Mouse (Mus musculus) heart, embryonic 11.5 days (tissue): ENCODE data around the gene Arhgap17. TPM values are rescaled to one million over a fixed set of nuclear protein-coding genes. Genes with fewer than 3 reads are reported as not detected.

Source experiments
- ATAC-seq: fragments of 200-750 bp; cut with Nextera tagmentation; replicated peaks from 2 replicates; pipeline ENCODE4 v1.8.0; 2017; ENCODE audit warnings: moderate library complexity; ENCODE audit not compliant: insufficient number of reproducible peaks, low FRiP score, low TSS enrichment
- H3K27ac ChIP-seq: fragments of 300-500 bp; sonication (generic); 2 replicates; pipeline ENCODE4 v1.5.1; 2014; ENCODE audit warnings: mild to moderate bottlenecking, low read depth, low read length
- H3K27me3 ChIP-seq: fragments of 300-500 bp; sonication (generic); 2 replicates; pipeline ENCODE4 v1.6.1; 2014; ENCODE audit warnings: mild to moderate bottlenecking, low read length, mixed read lengths; ENCODE audit not compliant: control insufficient read depth, insufficient read depth
- H3K36me3 ChIP-seq: fragments of 300-500 bp; sonication (generic); 2 replicates; pipeline ENCODE4 v1.6.1; 2014; ENCODE audit warnings: mild to moderate bottlenecking, low read length, moderate library complexity, mixed read lengths; ENCODE audit not compliant: control insufficient read depth, insufficient read depth
- H3K4me1 ChIP-seq: fragments of 300-500 bp; sonication (generic); 2 replicates; pipeline ENCODE4 v1.6.1; 2014; ENCODE audit warnings: low read length; ENCODE audit not compliant: control insufficient read depth, insufficient read depth
- H3K4me2 ChIP-seq: fragments of 300-500 bp; sonication (generic); 2 replicates; pipeline ENCODE4 v1.6.1; 2014; ENCODE audit warnings: mild to moderate bottlenecking, moderate library complexity
- H3K4me3 ChIP-seq: fragments of 300-500 bp; sonication (generic); 2 replicates; pipeline ENCODE4 v1.5.1; 2014; ENCODE audit warnings: low read depth, low read length
- H3K9ac ChIP-seq: fragments of 300-500 bp; sonication (generic); 2 replicates; pipeline ENCODE4 v1.6.1; 2014; ENCODE audit warnings: mild to moderate bottlenecking, low read depth, low read length, moderate library complexity
- H3K9me3 ChIP-seq: fragments of 300-500 bp; sonication (generic); replicated peaks from 2 replicates; pipeline ENCODE4 v1.6.1; 2016; ENCODE audit warnings: low read length; ENCODE audit not compliant: control insufficient read depth
- WGBS: fragments of 180-500 bp; shearing (Covaris S2); extraction: QIAGEN DNeasy Blood & Tissue Kit; methylation state at CpG from one replicate; pipeline ENCODE4 v1.1.7; 2014; ENCODE audit not compliant: insufficient replicate concordance; 5-methylcytosine and 5-hydroxymethylcytosine counted together
- polyA plus RNA-seq: library from polyadenylated mRNA; unstranded; fragments of >200 nt; fragmentation: Nextera tagmentation; extraction: Ambion mirVana; gene quantifications from 2 replicates; pipeline ENCODE4 v1.2.1, GENCODE M21; 2014

The Arhgap17 gene
- polyA plus RNA-seq, 1 experiment from 2014 or later, result 21.1 TPM

DNA sequence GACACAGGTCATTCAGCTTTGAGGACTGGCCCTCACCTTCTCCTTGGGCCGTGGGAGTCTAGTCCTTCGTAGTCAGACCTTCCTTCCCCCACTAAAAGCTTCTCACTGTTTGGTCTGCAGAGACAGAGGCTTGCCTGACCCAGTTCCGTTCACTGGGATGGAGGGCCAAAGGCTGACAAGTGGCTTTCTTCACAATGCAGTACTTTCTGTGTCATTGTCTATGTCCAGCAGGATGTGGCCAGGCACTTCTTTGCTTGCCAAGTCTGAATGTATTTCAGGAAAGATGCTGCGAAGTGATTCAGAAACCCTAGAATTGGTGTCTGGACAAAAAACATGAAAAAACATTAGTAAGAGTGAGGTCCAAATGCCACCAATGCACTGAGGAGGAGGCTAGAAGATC, 89.9 kb downstream of the Arhgap17 start:
- no peak overlapping the region for H3K9ac ChIP-seq
- no peak overlapping the region for H3K4me2 ChIP-seq
- no peak overlapping the region for H3K4me3 ChIP-seq
- no peak for ATAC-seq
- H3K27me3 ChIP-seq, result no peaks in the 10 kb centered on the region
- 94% methylated on average over 4 of the region's 4 CpGs for WGBS
- H3K4me1 ChIP-seq, result no peaks in the 10 kb centered on the region
- H3K9me3 ChIP-seq, result no peaks in the 10 kb centered on the region
- no peak overlapping the region for H3K27ac ChIP-seq
- peaks cover 5% of the 10 kb centered on the region for H3K36me3 ChIP-seq

DNA sequence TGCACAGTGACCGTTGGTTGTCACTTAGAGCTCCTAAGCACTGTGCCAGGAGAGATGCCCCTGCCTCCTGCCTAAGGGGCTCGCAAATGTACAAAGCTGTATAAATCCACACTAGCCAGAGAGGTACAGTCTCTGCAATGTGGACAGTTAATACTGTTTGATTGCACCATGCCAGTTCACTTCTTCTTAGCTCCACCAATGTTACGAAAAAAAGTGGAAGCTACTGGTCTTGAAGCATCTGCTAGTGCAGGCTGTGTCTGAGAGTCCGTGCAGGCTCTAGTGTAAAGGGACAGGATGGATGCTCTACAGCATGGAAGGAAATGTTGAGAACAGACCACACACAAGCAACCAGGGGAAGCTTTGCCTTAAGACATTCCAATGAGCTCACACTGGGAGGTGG, 93.1 kb downstream of the Arhgap17 start:
- Histone ChIP-seq H3K27me3 (no peaks in the 10 kb centered on the region), H3K4me2 (no peak overlapping the region), H3K36me3 (peaks cover 5% of the 10 kb centered on the region), H3K9ac (no peak overlapping the region), H3K27ac (no peak overlapping the region), H3K9me3 (no peaks in the 10 kb centered on the region), H3K4me1 (0 out of 2 replicates have a peak, but pooled peaks cover 3% of the 10 kb centered on the region), H3K4me3 (no peak overlapping the region)
- no peak for ATAC-seq
- 88% methylated on average over 4 of the region's 4 CpGs for WGBS

DNA sequence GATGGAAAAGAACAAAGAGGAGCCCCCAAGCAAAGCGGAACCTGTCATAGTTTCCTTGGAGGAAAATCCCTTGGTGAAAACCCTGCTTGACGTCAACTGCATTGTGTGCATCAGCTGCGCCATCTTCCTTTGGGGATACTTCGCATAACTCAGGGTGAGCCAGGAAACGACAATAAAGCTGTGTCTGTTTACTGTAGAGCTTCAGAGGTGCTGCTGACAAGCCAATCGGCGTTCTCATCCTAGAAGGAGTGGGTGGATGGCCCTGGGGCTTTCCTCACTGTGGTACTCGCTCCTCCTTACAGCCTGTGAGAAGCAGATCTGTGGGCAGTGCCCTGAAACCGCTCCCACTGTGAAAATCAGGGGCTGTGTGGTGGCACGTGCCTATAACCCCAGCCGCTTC, 96.7 kb downstream of the Arhgap17 start:
- H3K4me1 ChIP-seq, result 0 out of 2 replicates have a peak, but pooled peaks cover 3% of the 10 kb centered on the region
- H3K4me3 ChIP-seq, result no peak overlapping the region
- H3K27me3 ChIP-seq, result no peaks in the 10 kb centered on the region
- H3K9me3 ChIP-seq, result no peaks in the 10 kb centered on the region
- ATAC-seq, result no peak
- no peak overlapping the region for H3K4me2 ChIP-seq
- no peak overlapping the region for H3K9ac ChIP-seq
- H3K36me3 ChIP-seq, result no peaks in the 10 kb centered on the region
- 53% methylated on average over 11 of the region's 11 CpGs for WGBS
- H3K27ac ChIP-seq, result no peak overlapping the region

DNA sequence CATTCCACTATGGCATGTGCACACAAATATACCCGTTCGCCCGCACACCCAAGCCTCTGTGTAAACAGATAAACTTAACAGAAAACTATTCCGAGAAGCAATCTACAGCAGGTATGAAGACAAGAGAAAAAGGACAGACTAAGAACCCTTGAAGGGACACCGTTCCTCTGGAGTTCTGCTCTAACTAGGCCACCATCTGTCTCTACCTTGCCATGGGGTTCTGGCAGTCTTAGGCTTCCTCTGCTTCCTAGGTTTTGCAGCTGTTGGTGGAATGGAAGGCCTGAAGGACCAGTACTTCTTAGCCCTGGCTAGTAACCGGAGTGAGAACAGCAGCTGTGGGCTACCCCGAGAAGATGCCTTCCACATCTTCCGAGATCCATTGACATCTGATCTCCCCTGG, 111.6 kb downstream of the Arhgap17 start:
- no peak overlapping the region for H3K27ac ChIP-seq
- 62% methylated on average over 8 of the region's 8 CpGs for WGBS
- ATAC-seq, result no peak
- H3K4me1 ChIP-seq, result 0 out of 2 replicates have a peak, but pooled peaks cover 6% of the 10 kb centered on the region
- H3K9me3 ChIP-seq, result no peaks in the 10 kb centered on the region
- no peaks in the 10 kb centered on the region for H3K36me3 ChIP-seq
- no peak overlapping the region for H3K4me3 ChIP-seq
- H3K9ac ChIP-seq, result no peak overlapping the region
- H3K27me3 ChIP-seq, result no peaks in the 10 kb centered on the region
- no peak overlapping the region for H3K4me2 ChIP-seq

DNA sequence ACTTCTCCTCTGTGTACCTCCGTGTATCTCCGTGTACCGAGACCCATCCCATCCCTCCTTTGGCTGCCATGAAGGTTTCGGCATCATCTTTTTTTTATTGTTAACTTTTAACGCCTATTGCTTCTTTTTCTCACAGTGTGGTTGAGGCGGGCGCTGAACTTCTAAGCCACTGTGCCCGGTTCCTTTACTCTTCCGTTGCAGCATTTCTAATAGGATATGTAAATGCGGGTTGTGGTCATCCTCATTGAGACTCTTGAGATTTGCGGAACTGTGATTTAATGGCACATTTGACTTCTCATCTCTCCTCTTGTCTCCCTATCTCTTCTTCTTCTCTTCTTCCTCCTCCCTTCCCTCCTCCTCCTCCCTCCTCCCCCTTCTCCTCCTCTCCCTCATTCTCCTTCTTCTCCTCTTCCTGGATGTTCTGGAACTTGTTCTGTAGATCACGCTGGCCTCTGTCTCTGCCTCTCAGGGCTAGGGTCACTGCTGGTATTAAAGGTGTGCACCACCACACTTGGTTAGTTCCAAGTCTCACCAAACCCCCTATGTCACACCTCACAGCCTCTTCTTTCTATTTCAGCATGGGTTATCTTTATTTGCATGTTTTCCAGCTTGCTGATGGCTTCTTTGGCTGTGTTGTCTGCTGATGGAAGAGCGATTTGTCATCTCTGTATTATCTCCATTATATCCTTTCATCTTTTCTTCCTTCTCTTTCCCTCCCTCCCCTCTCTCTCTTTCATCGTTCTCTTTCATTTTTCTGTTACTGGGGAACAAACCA, 115.3 kb downstream of the Arhgap17 start:
- H3K27ac ChIP-seq, result no peak overlapping the region
- no peak overlapping the region for H3K9ac ChIP-seq
- no peaks in the 10 kb centered on the region for H3K27me3 ChIP-seq
- H3K9me3 ChIP-seq, result no peaks in the 10 kb centered on the region
- WGBS, result 88% methylated on average over 14 of the region's 14 CpGs
- H3K4me3 ChIP-seq, result no peak overlapping the region
- no peaks in the 10 kb centered on the region for H3K36me3 ChIP-seq
- no peak for ATAC-seq
- H3K4me1 ChIP-seq, result 0 out of 2 replicates have a peak, but pooled peaks cover 6% of the 10 kb centered on the region
- no peak overlapping the region for H3K4me2 ChIP-seq

DNA sequence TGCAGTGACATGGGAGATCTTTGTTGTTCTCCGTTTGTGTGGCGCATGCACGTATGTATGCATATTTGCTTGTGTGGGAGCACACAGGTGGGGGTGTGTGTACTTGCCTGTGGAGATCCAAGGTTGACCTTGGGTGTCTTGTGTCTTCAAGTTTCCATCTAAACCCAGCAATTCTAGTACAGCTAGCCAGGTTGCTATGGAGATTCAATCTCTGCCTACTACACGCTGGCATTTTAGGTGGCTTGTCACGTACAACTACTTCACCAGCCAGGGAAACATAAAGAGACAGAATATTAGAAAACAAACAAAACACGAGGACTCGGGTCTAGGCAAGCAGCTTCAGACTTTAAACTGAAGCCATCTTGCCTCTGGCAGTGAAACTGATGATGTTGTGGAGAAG, 116.3 kb downstream of the Arhgap17 start:
- WGBS, result 85% methylated on average over 7 of the region's 7 CpGs
- no peak overlapping the region for H3K4me2 ChIP-seq

DNA sequence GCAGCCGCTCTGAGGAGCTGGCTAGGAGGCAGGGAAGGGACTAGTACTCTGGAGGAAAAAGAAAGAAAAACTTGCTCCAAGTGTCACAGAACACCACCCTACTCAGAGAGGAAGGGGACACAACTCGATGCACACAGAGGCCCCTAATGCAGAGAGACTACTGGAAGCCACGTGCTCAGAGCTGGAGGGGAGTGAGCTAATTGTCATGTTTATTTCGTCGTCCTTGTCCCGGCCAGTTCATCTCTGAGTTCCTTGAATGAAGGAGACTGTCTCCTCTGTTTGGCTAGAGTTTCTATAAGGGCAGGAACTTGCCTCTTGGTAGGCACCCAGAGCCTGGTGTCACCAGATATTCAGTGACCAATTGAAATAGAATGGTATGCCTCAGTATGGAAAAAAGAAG, 118.4 kb downstream of the Arhgap17 start:
- Histone ChIP-seq H3K9me3 (no peaks in the 10 kb centered on the region), H3K4me1 (no peaks in the 10 kb centered on the region), H3K9ac (no peak overlapping the region), H3K27ac (no peak overlapping the region), H3K27me3 (no peaks in the 10 kb centered on the region), H3K4me3 (no peak overlapping the region), H3K36me3 (no peaks in the 10 kb centered on the region), H3K4me2 (no peak overlapping the region)
- ATAC-seq, result no peak
- 62% methylated on average over 6 of the region's 6 CpGs for WGBS

More for the DNA sequence above, 116.3 kb downstream of the Arhgap17 start:
- Histone ChIP-seq H3K27me3 (no peaks in the 10 kb centered on the region), H3K9me3 (no peaks in the 10 kb centered on the region), H3K4me1 (0 out of 2 replicates have a peak, but pooled peaks cover 3% of the 10 kb centered on the region), H3K9ac (no peak overlapping the region), H3K4me3 (no peak overlapping the region), H3K27ac (no peak overlapping the region), H3K36me3 (no peaks in the 10 kb centered on the region)
- ATAC-seq, result no peak

DNA sequence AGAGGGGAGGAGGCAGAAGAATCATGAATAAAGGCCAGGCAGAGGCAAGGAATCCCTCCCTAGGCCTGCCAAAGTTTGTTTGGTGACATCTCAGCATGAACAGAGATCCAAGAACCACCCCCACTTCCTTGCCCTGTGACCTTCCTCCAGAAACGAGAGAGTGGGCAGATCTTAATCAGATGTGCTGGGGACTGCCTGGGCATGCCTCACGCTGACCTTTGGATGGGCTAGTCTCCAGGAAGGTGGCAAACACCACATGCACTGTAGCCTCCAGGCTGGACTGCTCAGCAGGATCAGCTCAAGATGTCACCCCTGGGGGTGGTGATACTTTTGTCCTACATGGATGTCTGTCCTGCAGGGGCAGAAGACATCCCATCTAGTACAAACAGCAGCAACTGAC, 121.5 kb downstream of the Arhgap17 start:
- Histone ChIP-seq H3K4me1 (peaks cover 11% of the 10 kb centered on the region; the same call in 1 of the 2 replicates), H3K27me3 (no peaks in the 10 kb centered on the region), H3K9me3 (no peaks in the 10 kb centered on the region), H3K4me2 (no peak overlapping the region), H3K9ac (no peak overlapping the region), H3K4me3 (no peak overlapping the region), H3K27ac (no peak overlapping the region), H3K36me3 (no peaks in the 10 kb centered on the region)
- ATAC-seq, result no peak
- WGBS, result 33% methylated on average over 2 of the region's 2 CpGs
